Mouse (Mus musculus) lung, postnatal 10 days (tissue): ENCODE measurements around the gene Mapk11.

Source experiments
- DNase-seq: peaks from one replicate; pipeline ENCODE4 v3.0.0; 2021

Mapk11 gene

GRCm38 (mm10) chr15:89149271-89150040 is at the start of gene Mapk11:
Gene Mapk11 (minus strand): TSS chr15:89149628.
- peak; percentile 51 for DNase-seq

GRCm38 (mm10) chr15:89197056-89197455 is 47.6 kb upstream of the Mapk11 start:
- DNase-seq: no peak

GRCm38 (mm10) chr15:89196313-89196706 is 46.9 kb upstream of the Mapk11 start, which contains the start of gene Dennd6b:
Gene Dennd6b (minus strand): TSS chr15:89196496.
- peak; percentile 99 for DNase-seq

- DNase-seq: peak; percentile 97
These were observed 46.4 kb upstream of the Mapk11 start for GRCm38 (mm10) chr15:89195690-89196312.

GRCm38 (mm10) chr15:89195261-89195681 is 45.8 kb upstream of the Mapk11 start:
- peak; percentile 47 for DNase-seq

- DNase-seq: no peak
These were observed 35.5 kb upstream of the Mapk11 start for GRCm38 (mm10) chr15:89184937-89185227.

GRCm38 (mm10) chr15:89184141-89184936 is 34.9 kb upstream of the Mapk11 start:
- no peak for DNase-seq

GRCm38 (mm10) chr15:89182842-89183241 is 33.4 kb upstream of the Mapk11 start:
- DNase-seq: no peak

GRCm38 (mm10) chr15:89182328-89182741 is 32.9 kb upstream of the Mapk11 start:
- peak; percentile 79 for DNase-seq

GRCm38 (mm10) chr15:89181561-89182270 is 32.3 kb upstream of the Mapk11 start:
- DNase-seq: no peak

GRCm38 (mm10) chr15:89180571-89181229 is 31.3 kb upstream of the Mapk11 start, which contains the start of gene Plxnb2:
Gene Plxnb2 (minus strand): TSS chr15:89180788.
- peak; percentile 88 for DNase-seq

- DNase-seq: peak; percentile 42
These were observed 30.7 kb upstream of the Mapk11 start for GRCm38 (mm10) chr15:89180081-89180541.

GRCm38 (mm10) chr15:89179630-89179964 is 30.2 kb upstream of the Mapk11 start:
- DNase-seq: no peak

- peak; percentile 93 for DNase-seq
These were observed 29.7 kb upstream of the Mapk11 start for GRCm38 (mm10) chr15:89178954-89179629.

- no peak for DNase-seq
These were observed 28.9 kb upstream of the Mapk11 start for GRCm38 (mm10) chr15:89178260-89178860.

GRCm38 (mm10) chr15:89177576-89178259 is 28.3 kb upstream of the Mapk11 start:
- DNase-seq: no peak

- peak; percentile 95 for DNase-seq
These were observed 27.7 kb upstream of the Mapk11 start for GRCm38 (mm10) chr15:89177121-89177520.

- DNase-seq: no peak
These were observed 26.2 kb upstream of the Mapk11 start for GRCm38 (mm10) chr15:89175411-89176155.

GRCm38 (mm10) chr15:89174889-89175339 is 25.5 kb upstream of the Mapk11 start:
- DNase-seq: no peak

- DNase-seq: peak; percentile 87
These were observed 24.4 kb upstream of the Mapk11 start for GRCm38 (mm10) chr15:89173906-89174214.
